Mouse (Mus musculus) heart, embryonic 12.5 days (tissue): ENCODE measurements at regions not wholly inside any gene's neighbourhood (a gene's known extent, or its start where the extent isn't known, plus 50 kb on each side); places are given as distances from the start of the nearest gene placed in this dataset.

Source experiments
- ATAC-seq: fragments of 200-750 bp; cut with Nextera tagmentation; 2 replicates; pipeline ENCODE4 v1.8.0; 2017; ENCODE audit warnings: moderate TSS enrichment, moderate library complexity; ENCODE audit not compliant: insufficient number of reproducible peaks, low FRiP score
- H3K27ac ChIP-seq: fragments of 300-500 bp; sonication (generic); 2 replicates; pipeline ENCODE4 v1.5.1; 2016; ENCODE audit warnings: mild to moderate bottlenecking, moderate library complexity; ENCODE audit not compliant: poor library complexity, severe bottlenecking
- H3K27me3 ChIP-seq: fragments of 300-500 bp; sonication (generic); replicated peaks from 2 replicates; pipeline ENCODE4 v1.6.1; 2016; ENCODE audit warnings: mild to moderate bottlenecking, moderate library complexity
- H3K36me3 ChIP-seq: fragments of 300-500 bp; sonication (generic); 2 replicates; pipeline ENCODE4 v1.6.1; 2016; ENCODE audit warnings: mild to moderate bottlenecking, moderate library complexity
- H3K4me1 ChIP-seq: fragments of 300-500 bp; sonication (generic); replicated peaks from 2 replicates; pipeline ENCODE4 v1.6.1; 2016; ENCODE audit warnings: mild to moderate bottlenecking
- H3K4me2 ChIP-seq: fragments of 300-500 bp; sonication (generic); 2 replicates; pipeline ENCODE4 v1.6.1; 2016; ENCODE audit warnings: mild to moderate bottlenecking, moderate library complexity
- H3K4me3 ChIP-seq: fragments of 300-500 bp; sonication (generic); 2 replicates; pipeline ENCODE4 v1.5.1; 2016; ENCODE audit warnings: mild to moderate bottlenecking
- H3K9ac ChIP-seq: fragments of 300-500 bp; sonication (generic); 2 replicates; pipeline ENCODE4 v1.6.1; 2016; ENCODE audit warnings: mild to moderate bottlenecking, moderate library complexity
- H3K9me3 ChIP-seq: fragments of 300-500 bp; sonication (generic); replicated peaks from 2 replicates; pipeline ENCODE4 v1.6.1; 2016; ENCODE audit warnings: mild to moderate bottlenecking, moderate library complexity
- WGBS: fragments of 180-500 bp; shearing (Covaris S2); methylation state at CpG from one replicate; pipeline ENCODE4 v1.1.7; 2016; 5-methylcytosine and 5-hydroxymethylcytosine counted together

GRCm38 (mm10) chr4:33797964-33798363, 126.4 kb upstream of the Cnr1 start:
- no peak overlapping the region for H3K27ac ChIP-seq
- H3K4me1 ChIP-seq: no peaks in the 10 kb centered on the region
- 0 out of 2 replicates have a peak, but pooled peaks cover 5% of the 10 kb centered on the region for H3K9me3 ChIP-seq
- no peaks in the 10 kb centered on the region for H3K27me3 ChIP-seq
- no peak for ATAC-seq
- no peaks in the 10 kb centered on the region for H3K36me3 ChIP-seq
- H3K9ac ChIP-seq: no peak overlapping the region
- no peak overlapping the region for H3K4me3 ChIP-seq
- no peak overlapping the region for H3K4me2 ChIP-seq
- WGBS: 80% methylated on average over 4 of the region's 4 CpGs

GRCm38 (mm10) chr4:33798654-33799053, 125.7 kb upstream of the Cnr1 start:
- Histone ChIP-seq H3K9ac (no peak overlapping the region), H3K27ac (no peak overlapping the region), H3K27me3 (no peaks in the 10 kb centered on the region), H3K4me2 (no peak overlapping the region), H3K9me3 (0 out of 2 replicates have a peak, but pooled peaks cover 5% of the 10 kb centered on the region), H3K4me1 (no peaks in the 10 kb centered on the region), H3K36me3 (no peaks in the 10 kb centered on the region), H3K4me3 (no peak overlapping the region)
- ATAC-seq: no peak
- 78% methylated on average over 6 of the region's 6 CpGs for WGBS

- Histone ChIP-seq H3K9me3 (0 out of 2 replicates have a peak, but pooled peaks cover 5% of the 10 kb centered on the region), H3K36me3 (no peaks in the 10 kb centered on the region), H3K4me1 (no peaks in the 10 kb centered on the region), H3K27me3 (no peaks in the 10 kb centered on the region), H3K4me3 (no peak overlapping the region), H3K27ac (no peak overlapping the region), H3K4me2 (no peak overlapping the region), H3K9ac (no peak overlapping the region)
- 54% methylated on average over 6 of the region's 6 CpGs for WGBS
- ATAC-seq: no peak
Measured at GRCm38 (mm10) chr4:33799110-33799509, 125.3 kb upstream of the Cnr1 start.

GRCm38 (mm10) chr4:33799831-33800230, 124.6 kb upstream of the Cnr1 start:
- ATAC-seq: no peak
- H3K9me3 ChIP-seq: 0 out of 2 replicates have a peak, but pooled peaks cover 5% of the 10 kb centered on the region
- 48% methylated on average over 1 of the region's 1 CpGs for WGBS
- no peak overlapping the region for H3K4me2 ChIP-seq
- no peaks in the 10 kb centered on the region for H3K27me3 ChIP-seq
- H3K4me3 ChIP-seq: no peak overlapping the region
- H3K36me3 ChIP-seq: no peaks in the 10 kb centered on the region
- no peak overlapping the region for H3K27ac ChIP-seq
- no peaks in the 10 kb centered on the region for H3K4me1 ChIP-seq
- H3K9ac ChIP-seq: no peak overlapping the region

GRCm38 (mm10) chr4:33812338-33812737, 112.1 kb upstream of the Cnr1 start:
- H3K9ac ChIP-seq: no peak overlapping the region
- no peaks in the 10 kb centered on the region for H3K4me1 ChIP-seq
- WGBS: 48% methylated on average over 1 of the region's 1 CpGs
- no peak overlapping the region for H3K4me3 ChIP-seq
- H3K27ac ChIP-seq: no peak overlapping the region
- no peak overlapping the region for H3K4me2 ChIP-seq
- H3K36me3 ChIP-seq: no peaks in the 10 kb centered on the region
- no peak for ATAC-seq
- H3K9me3 ChIP-seq: no peaks in the 10 kb centered on the region
- no peaks in the 10 kb centered on the region for H3K27me3 ChIP-seq

GRCm38 (mm10) chr4:33823850-33824249, 100.5 kb upstream of the Cnr1 start:
- 0 out of 2 replicates have a peak, but pooled peaks cover 3% of the 10 kb centered on the region for H3K4me1 ChIP-seq
- no peak overlapping the region for H3K27ac ChIP-seq
- H3K9ac ChIP-seq: no peak overlapping the region
- no peaks in the 10 kb centered on the region for H3K36me3 ChIP-seq
- H3K4me2 ChIP-seq: no peak overlapping the region
- 8% methylated on average over 5 of the region's 5 CpGs for WGBS
- ATAC-seq: no peak
- no peaks in the 10 kb centered on the region for H3K9me3 ChIP-seq
- no peak overlapping the region for H3K4me3 ChIP-seq
- H3K27me3 ChIP-seq: no peaks in the 10 kb centered on the region

- 81% methylated on average over 7 of the region's 7 CpGs for WGBS
- Histone ChIP-seq H3K4me2 (no peak overlapping the region), H3K27me3 (no peaks in the 10 kb centered on the region), H3K9me3 (no peaks in the 10 kb centered on the region), H3K27ac (no peak overlapping the region), H3K36me3 (no peaks in the 10 kb centered on the region), H3K4me3 (no peak overlapping the region), H3K9ac (no peak overlapping the region), H3K4me1 (no peaks in the 10 kb centered on the region)
- ATAC-seq: no peak
Measured at GRCm38 (mm10) chr4:33833134-33833533, 91.3 kb upstream of the Cnr1 start.

- Histone ChIP-seq H3K4me3 (no peak overlapping the region), H3K27me3 (no peaks in the 10 kb centered on the region), H3K9ac (no peak overlapping the region), H3K36me3 (no peaks in the 10 kb centered on the region), H3K9me3 (no peaks in the 10 kb centered on the region), H3K4me1 (no peaks in the 10 kb centered on the region), H3K27ac (no peak overlapping the region), H3K4me2 (no peak overlapping the region)
- 78% methylated on average over 6 of the region's 6 CpGs for WGBS
- no peak for ATAC-seq
Measured at GRCm38 (mm10) chr4:33838436-33838835, 86.0 kb upstream of the Cnr1 start.

- H3K9ac ChIP-seq: no peak overlapping the region
- H3K4me3 ChIP-seq: no peak overlapping the region
- no peaks in the 10 kb centered on the region for H3K9me3 ChIP-seq
- H3K27ac ChIP-seq: no peak overlapping the region
- no peaks in the 10 kb centered on the region for H3K27me3 ChIP-seq
- WGBS: 80% methylated on average over 14 of the region's 14 CpGs
- no peak overlapping the region for H3K4me2 ChIP-seq
- H3K36me3 ChIP-seq: no peaks in the 10 kb centered on the region
- H3K4me1 ChIP-seq: no peaks in the 10 kb centered on the region
- no peak for ATAC-seq
Measured at GRCm38 (mm10) chr4:33840119-33840518, 84.3 kb upstream of the Cnr1 start.

GRCm38 (mm10) chr4:33845611-33846395, 78.6 kb upstream of the Cnr1 start:
- Histone ChIP-seq H3K27ac (no peak overlapping the region), H3K36me3 (no peaks in the 10 kb centered on the region), H3K27me3 (no peaks in the 10 kb centered on the region), H3K4me2 (no peak overlapping the region), H3K9me3 (no peaks in the 10 kb centered on the region), H3K9ac (no peak overlapping the region), H3K4me1 (no peaks in the 10 kb centered on the region), H3K4me3 (no peak overlapping the region)
- 44% methylated on average over 9 of the region's 9 CpGs for WGBS
- no peak for ATAC-seq

GRCm38 (mm10) chr4:33850249-33850648, 74.1 kb upstream of the Cnr1 start:
- Histone ChIP-seq H3K4me2 (no peak overlapping the region), H3K4me1 (no peaks in the 10 kb centered on the region), H3K4me3 (no peak overlapping the region), H3K9me3 (no peaks in the 10 kb centered on the region), H3K27ac (no peak overlapping the region), H3K36me3 (no peaks in the 10 kb centered on the region), H3K27me3 (no peaks in the 10 kb centered on the region), H3K9ac (no peak overlapping the region)
- WGBS: 86% methylated on average over 7 of the region's 7 CpGs
- no peak for ATAC-seq

- Histone ChIP-seq H3K9ac (no peak overlapping the region), H3K27ac (no peak overlapping the region), H3K9me3 (no peaks in the 10 kb centered on the region), H3K4me2 (no peak overlapping the region), H3K4me1 (no peaks in the 10 kb centered on the region), H3K4me3 (no peak overlapping the region), H3K36me3 (no peaks in the 10 kb centered on the region), H3K27me3 (no peaks in the 10 kb centered on the region)
- ATAC-seq: no peak
- 81% methylated on average over 5 of the region's 5 CpGs for WGBS
Measured at GRCm38 (mm10) chr4:33852294-33852693, 72.1 kb upstream of the Cnr1 start.
